Mouse (Mus musculus): ENCODE data around the gene Cypt15. TPM values are rescaled to one million over a fixed set of nuclear protein-coding genes. Genes with fewer than 3 reads are reported as not detected.
"Not testable (repeated sequence)": the region's sequence is repeated elsewhere in the genome, so short reads cannot be mapped to it uniquely, and the experiment has no call there.

The Cypt15 gene
- polyA plus RNA-seq (2015; fragmentation: Nextera tagmentation; extraction: Ambion mirVana), result not detected in 2 replicates

- 57% methylated on average over 1 of the region's 1 CpGs for WGBS
- H3K36me3 ChIP-seq; H3K9ac ChIP-seq; ATAC-seq (ENCODE audit: extremely low read depth, insufficient number of reproducible peaks, low FRiP score, low TSS enrichment); H3K27me3 ChIP-seq (replicated peaks); H3K4me2 ChIP-seq; H3K4me3 ChIP-seq; H3K9me3 ChIP-seq; H3K4me1 ChIP-seq; H3K27ac ChIP-seq (replicated peaks): not testable (repeated sequence)
These were observed at the start of gene Cypt15 for GRCm38 (mm10) chrX:39345967-39346366. Cypt15 (plus strand) TSS chrX:39346267.

GRCm38 (mm10) chrX:39370932-39371331 is 24.9 kb downstream of the Cypt15 start:
- Histone ChIP-seq H3K9me3 (no peaks in the 10 kb centered on the region), H3K27ac (replicated peaks) (no peak overlapping the region), H3K27me3 (replicated peaks) (no peaks in the 10 kb centered on the region), H3K9ac (no peak overlapping the region), H3K36me3 (no peaks in the 10 kb centered on the region), H3K4me1 (no peaks in the 10 kb centered on the region), H3K4me2 (no peak overlapping the region), H3K4me3 (no peak overlapping the region)
- ATAC-seq (ENCODE audit: extremely low read depth, insufficient number of reproducible peaks, low FRiP score, low TSS enrichment), result no peak
- WGBS, result 60% methylated on average over 2 of the region's 2 CpGs

GRCm38 (mm10) chrX:39378830-39379229 is 32.8 kb downstream of the Cypt15 start:
- Histone ChIP-seq H3K4me2 (no peak overlapping the region), H3K9me3 (no peaks in the 10 kb centered on the region), H3K4me1 (no peaks in the 10 kb centered on the region), H3K27me3 (replicated peaks) (no peaks in the 10 kb centered on the region), H3K27ac (replicated peaks) (no peak overlapping the region), H3K4me3 (no peak overlapping the region), H3K36me3 (no peaks in the 10 kb centered on the region), H3K9ac (no peak overlapping the region)
- ATAC-seq (ENCODE audit: extremely low read depth, insufficient number of reproducible peaks, low FRiP score, low TSS enrichment), result no peak
- 54% methylated on average over 2 of the region's 2 CpGs for WGBS

- Histone ChIP-seq H3K27me3 (replicated peaks) (no peaks in the 10 kb centered on the region), H3K4me1 (no peaks in the 10 kb centered on the region), H3K9ac (no peak overlapping the region), H3K4me3 (no peak overlapping the region), H3K27ac (replicated peaks) (no peak overlapping the region), H3K4me2 (no peak overlapping the region), H3K9me3 (no peaks in the 10 kb centered on the region), H3K36me3 (no peaks in the 10 kb centered on the region)
- no peak for ATAC-seq (ENCODE audit: extremely low read depth, insufficient number of reproducible peaks, low FRiP score, low TSS enrichment)
- 53% methylated on average over 2 of the region's 2 CpGs for WGBS
These were observed 37.7 kb downstream of the Cypt15 start for GRCm38 (mm10) chrX:39383806-39384205.

Data from heart, embryonic 13.5 days (tissue).